Mouse (Mus musculus) cerebellum, adult 2 months (tissue): ENCODE measurements around the gene Fbxo42.

Experiments
- CTCF ChIP-seq: fragments of 200-500 bp; IDR thresholded peaks from 2 replicates; pipeline ENCODE4 v1.5.1; 2011; ENCODE audit warnings: low read depth, mild to moderate bottlenecking, control low read depth, low read length, moderate library complexity, borderline replicate concordance; ENCODE audit not compliant: insufficient read depth
- POLR2A ChIP-seq: fragments of 200-500 bp; IDR thresholded peaks from 2 replicates; pipeline ENCODE4 v1.6.1; 2011; ENCODE audit warnings: low read length, control low read depth, borderline replicate concordance; ENCODE audit not compliant: insufficient read depth

- TF ChIP-seq CTCF (no peak), POLR2A (no peak)
Measured at GRCm38 (mm10) chr4:141248614-141248978, 100.9 kb downstream of the Fbxo42 start.
